10 mouse cellular contexts compared by ENCODE assay signal in the genomic region with DNA sequence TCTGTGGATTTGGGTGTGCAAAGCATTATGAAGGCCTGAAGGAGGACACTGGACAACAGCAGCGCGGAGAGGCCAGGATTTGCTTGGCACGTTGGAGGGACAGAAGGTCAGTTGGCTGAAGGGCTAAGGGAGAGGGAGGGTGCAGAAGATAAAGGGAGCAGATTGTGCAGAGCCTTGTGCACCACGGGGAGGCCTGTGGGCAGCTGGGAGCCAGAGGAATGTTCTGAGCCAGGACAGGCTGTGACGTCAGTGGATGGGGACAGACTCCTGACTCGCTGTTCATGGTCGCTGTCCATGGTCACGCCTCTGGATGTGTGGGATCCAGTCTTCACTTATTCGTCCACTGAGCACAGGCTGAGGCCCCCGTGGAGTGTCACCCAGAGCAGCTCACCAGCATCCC. TPM values are rescaled to one million over a fixed set of nuclear protein-coding genes. Genes with fewer than 3 reads are reported as not detected.
DNase-seq lines count a peak whose midpoint lies in the region; ATAC-seq and TF ChIP-seq lines count a peak whose summit lies in the region.
"Had no signal": no experiment of that assay in that cellular context is flagged by ENCODE, and none has a peak within 500 bp of the region (broad histone marks: within the 10 kb centered on the region; RNA-seq: fewer than 3 reads in every experiment).

No protein-coding gene starts in this region.

- no peaks in the 10 kb centered on the region for H3K27me3 ChIP-seq in lung, embryonic 14.5 days (ENCODE audit: insufficient read depth, low read length)
- no peaks in the 10 kb centered on the region for H3K27me3 ChIP-seq in forebrain, embryonic 14.5 days (replicated peaks; ENCODE audit: control insufficient read depth, insufficient read depth, low read length)
- H3K27me3 ChIP-seq in forebrain, postnatal 0 days (ENCODE audit: insufficient read depth, low read length), result no peaks in the 10 kb centered on the region
- no peaks in the 10 kb centered on the region for H3K27me3 ChIP-seq in hindbrain, embryonic 12.5 days
- H3K27me3 ChIP-seq: heart, embryonic 15.5 days had no signal

- no peak overlapping the region for H3K27ac ChIP-seq in lung, embryonic 14.5 days (ENCODE audit: low read depth)
- no peak overlapping the region for H3K27ac ChIP-seq in forebrain, embryonic 14.5 days (ENCODE audit: low read depth, low read length)
- no peak overlapping the region for H3K27ac ChIP-seq in forebrain, postnatal 0 days (ENCODE audit: low read depth, low read length)
- no peak overlapping the region for H3K27ac ChIP-seq in hindbrain, embryonic 12.5 days
- H3K27ac ChIP-seq: heart, embryonic 15.5 days; liver, embryonic 15.5 days had no signal

- H3K36me3 ChIP-seq in lung, embryonic 14.5 days (ENCODE audit: insufficient read depth), result peaks cover 46% of the 10 kb centered on the region
- H3K36me3 ChIP-seq in forebrain, embryonic 14.5 days (ENCODE audit: control insufficient read depth, insufficient read depth, low read length), result peaks cover 68% of the 10 kb centered on the region
- peaks cover 60% of the 10 kb centered on the region for H3K36me3 ChIP-seq in forebrain, postnatal 0 days (ENCODE audit: insufficient read depth)
- peaks cover 66% of the 10 kb centered on the region for H3K36me3 ChIP-seq in hindbrain, embryonic 12.5 days
- H3K36me3 ChIP-seq: heart, embryonic 15.5 days; liver, embryonic 15.5 days had no signal

- H3K4me3 ChIP-seq in lung, embryonic 14.5 days (ENCODE audit: low read depth, low read length), result no peak overlapping the region
- H3K4me3 ChIP-seq in forebrain, embryonic 14.5 days (ENCODE audit: low read depth, low read length), result no peak overlapping the region
- H3K4me3 ChIP-seq in forebrain, postnatal 0 days (ENCODE audit: low read depth, low read length), result no peak overlapping the region
- no peak overlapping the region for H3K4me3 ChIP-seq in hindbrain, embryonic 12.5 days
- H3K4me3 ChIP-seq: heart, embryonic 15.5 days; liver, embryonic 15.5 days had no signal

- H3K4me2 ChIP-seq in lung, embryonic 14.5 days, result no peak overlapping the region
- no peak overlapping the region for H3K4me2 ChIP-seq in forebrain, embryonic 14.5 days (ENCODE audit: low read length)
- H3K4me2 ChIP-seq in forebrain, postnatal 0 days (ENCODE audit: low read depth), result no peak overlapping the region
- no peak overlapping the region for H3K4me2 ChIP-seq in hindbrain, embryonic 12.5 days (replicated peaks)
- H3K4me2 ChIP-seq: heart, embryonic 15.5 days; liver, embryonic 15.5 days had no signal

- intact Hi-C loops in heart, postnatal 36 days (cut with DNase I), result no loop called here

- DNase-seq in lung, embryonic 14.5 days, result peak; percentile 57
- DNase-seq in lung, postnatal 36 days, result no peak
- peak; percentile 48 for DNase-seq in adrenal gland, adult 8-10 months
- DNase-seq in cerebellum, adult 9-10 months, result peak; percentile 97
- peak; percentile 57 to 59 for DNase-seq in heart, postnatal 36 days
- no peak for DNase-seq in forebrain, embryonic 14.5 days (ENCODE audit: low spot score)
- no peak for DNase-seq in forebrain, postnatal 0 days

- ATAC-seq in lung, embryonic 14.5 days (ENCODE audit: insufficient read depth), result no peak
- no peak for ATAC-seq in forebrain, embryonic 14.5 days
- ATAC-seq in forebrain, postnatal 0 days, result no peak
- no peak for ATAC-seq in hindbrain, embryonic 12.5 days (ENCODE audit: low FRiP score)

- no peak for TF ChIP-seq CTCF in lung, embryonic 14.5 days (IDR thresholded peaks at IDR 0.05; ENCODE audit: low read depth)
- TF ChIP-seq CTCF in forebrain, postnatal 0 days (IDR thresholded peaks at IDR 0.05; ENCODE audit: low read depth), result no peak

- no peak overlapping the region for H3K9ac ChIP-seq in lung, embryonic 14.5 days
- H3K9ac ChIP-seq in forebrain, embryonic 14.5 days (ENCODE audit: low read length), result no peak overlapping the region
- no peak overlapping the region for H3K9ac ChIP-seq in forebrain, postnatal 0 days
- no peak overlapping the region for H3K9ac ChIP-seq in hindbrain, embryonic 12.5 days
- H3K9ac ChIP-seq: heart, embryonic 15.5 days; liver, embryonic 15.5 days had no signal

- peaks cover 5% of the 10 kb centered on the region; the same call in 1 of the 2 replicates for H3K4me1 ChIP-seq in lung, embryonic 14.5 days (ENCODE audit: insufficient read depth)
- H3K4me1 ChIP-seq in forebrain, embryonic 14.5 days (ENCODE audit: control insufficient read depth, insufficient read depth, low read length), result peaks cover 16% of the 10 kb centered on the region
- 0 out of 2 replicates have a peak, but pooled peaks cover 7% of the 10 kb centered on the region for H3K4me1 ChIP-seq in forebrain, postnatal 0 days (ENCODE audit: insufficient read depth)
- H3K4me1 ChIP-seq in hindbrain, embryonic 12.5 days, result peaks cover 27% of the 10 kb centered on the region
- H3K4me1 ChIP-seq: liver, embryonic 15.5 days had no signal

- H3K9me3 ChIP-seq in lung, embryonic 14.5 days (ENCODE audit: low read depth, low read length), result no peaks in the 10 kb centered on the region
- no peaks in the 10 kb centered on the region for H3K9me3 ChIP-seq in forebrain, embryonic 14.5 days (replicated peaks; ENCODE audit: control insufficient read depth, low read length)
- H3K9me3 ChIP-seq in forebrain, postnatal 0 days (ENCODE audit: low read length), result no peaks in the 10 kb centered on the region
- H3K9me3 ChIP-seq in hindbrain, embryonic 12.5 days (replicated peaks), result no peaks in the 10 kb centered on the region
- H3K9me3 ChIP-seq: heart, embryonic 15.5 days; liver, embryonic 15.5 days had no signal

- 58% methylated on average over 10 of the region's 10 CpGs for WGBS in lung, embryonic 14.5 days
- 79% methylated on average over 10 of the region's 10 CpGs for WGBS in forebrain, embryonic 14.5 days
- WGBS in forebrain, postnatal 0 days, result 74% methylated on average over 10 of the region's 10 CpGs
- 74% methylated on average over 10 of the region's 10 CpGs for WGBS in hindbrain, embryonic 12.5 days

RNA-seq across cellular contexts. Expression of gene Clip3, which starts 3.6 kb away (rescaled TPM):
- 31.1 and 41.9 TPM in 2 replicates for polyA plus RNA-seq in lung, embryonic 14.5 days (2014; fragmentation: Nextera tagmentation; extraction: Ambion mirVana)
- 10 to 100 TPM; 20.8 to 35.8 (median 30.0) TPM for total RNA-seq in adrenal gland, adult 8-10 months (2022)
- total RNA-seq in heart, postnatal 36 days (2021), result 10 to 100 TPM in 1 of 2 experiments, 1 to 10 TPM in 1; 6.0 to 11.4 TPM
- polyA plus RNA-seq in forebrain, embryonic 14.5 days (2014; fragmentation: Nextera tagmentation; extraction: Ambion mirVana), result 142 and 174 TPM in 2 replicates
- total RNA-seq in forebrain, postnatal 0 days (2014; rRNA removed), result 105 and 108 TPM in 2 replicates
- polyA plus RNA-seq in forebrain, postnatal 0 days (2015; fragmentation: Nextera tagmentation; extraction: Ambion mirVana), result 178 and 186 TPM in 2 replicates
- 74.8 and 88.1 TPM in 2 replicates for polyA plus RNA-seq in hindbrain, embryonic 12.5 days (2016; fragmentation: Nextera tagmentation; extraction: Ambion mirVana)

RNA-seq across cellular contexts. Expression of gene Alkbh6, which starts 13.4 kb away (rescaled TPM):
- 72.1 and 73.1 TPM in 2 replicates for polyA plus RNA-seq in lung, embryonic 14.5 days (2014; fragmentation: Nextera tagmentation; extraction: Ambion mirVana)
- total RNA-seq in adrenal gland, adult 8-10 months (2022), result 100 to 1,000 TPM in 1 of 4 experiments, 10 to 100 TPM in 3; 60.5 to 112 (median 82.7) TPM
- 10 to 100 TPM; 22.0 to 23.0 TPM for total RNA-seq in heart, postnatal 36 days (2021)
- 102 and 118 TPM in 2 replicates for polyA plus RNA-seq in forebrain, embryonic 14.5 days (2014; fragmentation: Nextera tagmentation; extraction: Ambion mirVana)
- total RNA-seq in forebrain, postnatal 0 days (2014; rRNA removed), result 70.5 and 74.1 TPM in 2 replicates
- polyA plus RNA-seq in forebrain, postnatal 0 days (2015; fragmentation: Nextera tagmentation; extraction: Ambion mirVana), result 117 and 127 TPM in 2 replicates
- polyA plus RNA-seq in hindbrain, embryonic 12.5 days (2016; fragmentation: Nextera tagmentation; extraction: Ambion mirVana), result 87.1 and 93.5 TPM in 2 replicates

RNA-seq across cellular contexts. Expression of gene Wdr62, which starts 14.9 kb away (rescaled TPM):
- 16.3 and 17.1 TPM in 2 replicates for polyA plus RNA-seq in lung, embryonic 14.5 days (2014; fragmentation: Nextera tagmentation; extraction: Ambion mirVana)
- 1 to 10 TPM; 2.7 to 7.5 (median 4.5) TPM for total RNA-seq in adrenal gland, adult 8-10 months (2022)
- 1 to 10 TPM; 1.5 to 1.9 TPM for total RNA-seq in heart, postnatal 36 days (2021)
- 5.6 and 5.8 TPM in 2 replicates for polyA plus RNA-seq in forebrain, embryonic 14.5 days (2014; fragmentation: Nextera tagmentation; extraction: Ambion mirVana)
- total RNA-seq in forebrain, postnatal 0 days (2014; rRNA removed), result 2.0 and 3.2 TPM in 2 replicates
- polyA plus RNA-seq in forebrain, postnatal 0 days (2015; fragmentation: Nextera tagmentation; extraction: Ambion mirVana), result 2.7 and 2.9 TPM in 2 replicates
- 7.2 and 7.4 TPM in 2 replicates for polyA plus RNA-seq in hindbrain, embryonic 12.5 days (2016; fragmentation: Nextera tagmentation; extraction: Ambion mirVana)

RNA-seq across cellular contexts. Expression of gene Thap8, which starts 15.2 kb away (rescaled TPM):
- 0.26 and 0.30 TPM in 2 replicates for polyA plus RNA-seq in lung, embryonic 14.5 days (2014; fragmentation: Nextera tagmentation; extraction: Ambion mirVana)
- total RNA-seq in adrenal gland, adult 8-10 months (2022), result under 1 TPM in 2 of 4 experiments, not detected in 2; 0.21 to 0.97 TPM
- under 1 TPM; 0.22 to 0.35 TPM for total RNA-seq in heart, postnatal 36 days (2021)
- polyA plus RNA-seq in forebrain, embryonic 14.5 days (2014; fragmentation: Nextera tagmentation; extraction: Ambion mirVana), result 0.27 and 0.32 TPM in 2 replicates
- 0.52 TPM in 1 of 2 replicates, not detected in the other for total RNA-seq in forebrain, postnatal 0 days (2014; rRNA removed)
- 0.45 TPM in 2 replicates for polyA plus RNA-seq in forebrain, postnatal 0 days (2015; fragmentation: Nextera tagmentation; extraction: Ambion mirVana)
- 0.48 and 0.77 TPM in 2 replicates for polyA plus RNA-seq in hindbrain, embryonic 12.5 days (2016; fragmentation: Nextera tagmentation; extraction: Ambion mirVana)

RNA-seq across cellular contexts. Expression of gene Syne4, which starts 19.5 kb away (rescaled TPM):
- polyA plus RNA-seq in lung, embryonic 14.5 days (2014; fragmentation: Nextera tagmentation; extraction: Ambion mirVana), result 21.9 and 23.2 TPM in 2 replicates
- total RNA-seq in adrenal gland, adult 8-10 months (2022), result 100 to 1,000 TPM in 1 of 4 experiments, 10 to 100 TPM in 3; 22.5 to 102 (median 57.8) TPM
- 1 to 10 TPM in 1 of 2 experiments, under 1 TPM in 1; 0.81 to 1.3 TPM for total RNA-seq in heart, postnatal 36 days (2021)
- polyA plus RNA-seq in forebrain, embryonic 14.5 days (2014; fragmentation: Nextera tagmentation; extraction: Ambion mirVana), result 3.6 and 3.7 TPM in 2 replicates
- 5.2 and 6.5 TPM in 2 replicates for total RNA-seq in forebrain, postnatal 0 days (2014; rRNA removed)
- 1.8 and 4.5 TPM in 2 replicates for polyA plus RNA-seq in forebrain, postnatal 0 days (2015; fragmentation: Nextera tagmentation; extraction: Ambion mirVana)
- 36.9 and 39.2 TPM in 2 replicates for polyA plus RNA-seq in hindbrain, embryonic 12.5 days (2016; fragmentation: Nextera tagmentation; extraction: Ambion mirVana)

Comparison
In these comparisons a context has a peak if more than half of its experiments do, and no peak if none do; other contexts are left out.
1. DNase-seq: peak in lung, embryonic 14.5 days (single experiment), adrenal gland, adult 8-10 months (single experiment), cerebellum, adult 9-10 months (single experiment) and heart, postnatal 36 days (2 of 2); none in lung, postnatal 36 days (single experiment), forebrain, embryonic 14.5 days (single experiment) and forebrain, postnatal 0 days (single experiment).